Mouse (Mus musculus) heart, adult 2 months (tissue): ENCODE results near the gene Arf4.

Source experiments
- CTCF ChIP-seq: fragments of 200-600 bp; IDR thresholded peaks from 2 replicates; pipeline ENCODE4 v1.8.1; 2022; ENCODE audit warnings: antibody characterized with exemption, mild to moderate bottlenecking, moderate library complexity
- EP300 ChIP-seq: fragments of 200-500 bp; IDR thresholded peaks from 2 replicates; pipeline ENCODE4 v1.6.1; 2011; ENCODE audit warnings: low read depth, low read length, control low read depth; ENCODE audit not compliant: insufficient read depth
- POLR2A ChIP-seq: fragments of 200-500 bp; IDR thresholded peaks from 2 replicates; pipeline ENCODE4 v1.6.1; 2011; ENCODE audit warnings: mild to moderate bottlenecking, low read depth, low read length, control low read depth; ENCODE audit not compliant: insufficient read depth

DNA sequence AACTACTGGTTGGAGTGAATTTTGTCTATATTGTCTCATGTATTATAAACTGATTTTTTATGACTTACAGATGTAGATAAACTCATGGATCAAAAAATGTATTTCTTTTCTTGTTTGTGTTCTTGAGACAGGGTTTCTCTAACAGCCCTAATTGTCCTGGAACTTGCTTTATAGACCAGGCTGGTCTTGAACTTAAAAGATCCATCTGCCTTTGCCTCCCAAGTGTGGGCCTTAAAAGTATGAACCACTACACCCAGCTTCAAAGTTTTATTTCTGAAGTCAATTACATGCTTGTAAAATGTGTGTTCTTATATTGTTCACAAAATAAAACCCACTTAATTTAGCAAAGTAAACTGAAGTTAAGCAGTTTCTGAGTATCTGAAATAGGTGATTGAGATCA lies 20.3 kb downstream of the Arf4 start:
- TF ChIP-seq POLR2A (no peak), CTCF (no peak), EP300 (no peak)
